Mouse (Mus musculus): ENCODE measurements around the gene Parva. TPM values are rescaled to one million over a fixed set of nuclear protein-coding genes. Genes with fewer than 3 reads are reported as not detected.
A peak's percentile ranks its signal among the peaks of the same experiment; 100 is the strongest.

The Parva gene
- polyA plus RNA-seq, 1 experiment from 2014 or later, result 47.2 TPM

DNA sequence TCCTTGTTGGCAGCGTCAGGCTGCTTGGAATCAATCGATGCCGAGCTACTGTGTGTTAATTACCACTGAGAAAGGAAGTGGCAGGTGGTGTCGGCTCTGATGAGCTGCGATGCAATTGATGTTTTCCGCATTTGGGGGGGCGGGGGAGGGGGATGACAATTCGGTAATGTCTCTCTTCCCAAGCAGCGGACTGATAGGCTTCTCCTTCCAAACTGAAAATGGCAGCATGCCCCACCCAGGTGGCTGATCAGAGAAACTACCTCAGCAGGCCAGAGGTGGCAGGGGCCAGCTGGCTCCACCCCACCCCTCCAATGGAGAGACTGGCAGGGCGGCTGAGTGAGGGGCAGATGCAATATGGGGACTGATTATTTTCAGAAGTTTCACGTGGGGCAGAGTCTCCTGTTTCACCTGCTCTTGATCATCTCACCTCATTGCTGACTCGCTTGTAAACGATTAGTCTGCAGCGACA is 11.2 kb upstream of the Parva start:
- DNase-seq (ENCODE audit: low spot score) (peak; percentile 43), ATAC-seq (ENCODE audit: low FRiP score) (no peak)
- Histone ChIP-seq H3K4me3 (ENCODE audit: low read depth, low read length) (no peak overlapping the region), H3K4me2 (replicated peaks; ENCODE audit: low read depth, low read length) (peak overlapping the region; percentile 8; the same call in 1 of the 2 replicates), H3K27me3 (ENCODE audit: control insufficient read depth, insufficient read depth, low read length) (no peaks in the 10 kb centered on the region), H3K9ac (ENCODE audit: low read depth, low read length) (no peak overlapping the region), H3K36me3 (ENCODE audit: control insufficient read depth, insufficient read depth, low read length) (no peaks in the 10 kb centered on the region), H3K4me1 (replicated peaks; ENCODE audit: control insufficient read depth, insufficient read depth, low read length) (peaks cover 7% of the 10 kb centered on the region), H3K9me3 (ENCODE audit: control insufficient read depth, low read length) (no peaks in the 10 kb centered on the region), H3K27ac (ENCODE audit: low read depth, low read length) (no peak overlapping the region)
- WGBS, result 20% methylated on average over 14 of the region's 14 CpGs

DNA sequence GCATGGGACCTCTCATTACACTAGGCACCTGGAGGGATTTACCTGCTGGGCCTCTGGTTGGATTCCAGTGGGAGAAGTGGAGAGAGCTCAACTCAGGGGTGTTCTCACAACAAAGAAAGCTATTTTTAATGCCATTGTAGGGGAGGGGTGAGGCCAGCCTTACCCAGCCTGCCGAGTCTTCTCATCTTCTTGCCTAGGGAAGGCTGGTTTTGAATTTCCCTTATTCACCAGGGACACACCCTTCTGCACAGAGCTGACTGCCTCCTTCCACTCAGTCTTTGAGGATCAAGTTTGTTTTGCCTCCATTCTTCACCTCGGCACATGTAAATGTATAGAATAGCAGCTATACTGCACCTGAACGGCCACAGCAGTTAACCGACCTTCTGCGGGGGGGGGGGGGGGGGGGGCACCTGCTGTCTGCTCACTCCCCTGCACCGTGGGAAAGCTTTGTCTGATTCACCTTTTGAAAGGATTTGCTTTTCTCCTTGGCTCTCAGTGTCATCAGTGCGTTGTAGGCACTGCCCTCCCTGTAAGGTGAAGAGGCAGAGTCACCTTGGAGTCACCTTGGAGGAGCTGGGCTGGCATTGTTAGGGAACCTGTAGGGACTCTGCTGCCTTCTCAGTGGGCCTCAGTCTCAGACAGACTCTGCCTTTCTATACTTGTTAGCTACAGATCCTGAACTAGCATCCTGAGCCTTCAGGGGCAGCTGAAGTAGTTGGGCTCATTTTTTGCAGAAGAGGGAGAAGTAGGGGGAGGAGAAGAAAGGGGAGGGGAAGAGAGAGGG is 10.4 kb upstream of the Parva start:
- Histone ChIP-seq H3K9ac (ENCODE audit: low read depth, low read length) (no peak overlapping the region), H3K4me2 (replicated peaks; ENCODE audit: low read depth, low read length) (peak overlapping the region; percentile 8; the same call in 1 of the 2 replicates)

DNA sequence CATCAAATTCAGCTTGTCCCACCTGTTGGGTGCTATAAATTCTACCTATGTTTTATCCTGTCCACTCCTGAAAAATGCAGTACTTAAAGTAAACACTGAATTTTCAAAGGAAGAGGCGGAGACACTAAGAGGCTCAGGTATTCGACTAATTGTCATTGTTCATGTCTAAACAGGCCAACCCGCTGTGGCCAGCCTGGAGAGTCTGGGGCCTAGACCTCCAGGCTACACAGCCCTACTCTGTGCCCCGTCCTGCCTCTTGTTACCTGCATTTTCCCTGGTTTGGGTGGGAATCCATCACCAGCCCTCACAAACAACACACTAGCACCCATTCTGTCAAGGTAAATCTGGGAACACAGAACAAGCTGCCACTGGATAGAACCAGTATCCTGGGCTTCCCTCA is 9.7 kb upstream of the Parva start:
- no peaks in the 10 kb centered on the region for H3K27me3 ChIP-seq (ENCODE audit: control insufficient read depth, insufficient read depth, low read length)
- no peak overlapping the region for H3K4me2 ChIP-seq (replicated peaks; ENCODE audit: low read depth, low read length)
- no peak for ATAC-seq (ENCODE audit: low FRiP score)
- 77% methylated on average over 4 of the region's 4 CpGs for whole genome bisulfite sequencing
- no peak overlapping the region for H3K9ac ChIP-seq (ENCODE audit: low read depth, low read length)
- peaks cover 7% of the 10 kb centered on the region for H3K4me1 ChIP-seq (replicated peaks; ENCODE audit: control insufficient read depth, insufficient read depth, low read length)
- H3K27ac ChIP-seq (ENCODE audit: low read depth, low read length), result no peak overlapping the region
- DNase-seq (ENCODE audit: low spot score), result no peak
- no peaks in the 10 kb centered on the region for H3K36me3 ChIP-seq (ENCODE audit: control insufficient read depth, insufficient read depth, low read length)
- no peak overlapping the region for H3K4me3 ChIP-seq (ENCODE audit: low read depth, low read length)
- H3K9me3 ChIP-seq (ENCODE audit: control insufficient read depth, low read length), result no peaks in the 10 kb centered on the region

More for the DNA sequence above, 10.4 kb upstream of the Parva start:
- H3K9me3 ChIP-seq (ENCODE audit: control insufficient read depth, low read length), result no peaks in the 10 kb centered on the region
- ATAC-seq (ENCODE audit: low FRiP score) (no peak), DNase-seq (ENCODE audit: low spot score) (no peak)
- H3K4me3 ChIP-seq (ENCODE audit: low read depth, low read length), result no peak overlapping the region
- no peaks in the 10 kb centered on the region for H3K27me3 ChIP-seq (ENCODE audit: control insufficient read depth, insufficient read depth, low read length)
- H3K4me1 ChIP-seq (replicated peaks; ENCODE audit: control insufficient read depth, insufficient read depth, low read length), result peaks cover 7% of the 10 kb centered on the region
- H3K36me3 ChIP-seq (ENCODE audit: control insufficient read depth, insufficient read depth, low read length), result no peaks in the 10 kb centered on the region
- WGBS, result 20% methylated on average over 6 of the region's 7 CpGs
- no peak overlapping the region for H3K27ac ChIP-seq (ENCODE audit: low read depth, low read length)

GRCm38 (mm10) chr7:112423438-112423837 is 3.9 kb upstream of the Parva start:
- no peak for ATAC-seq (ENCODE audit: low FRiP score)
- no peak for DNase-seq (ENCODE audit: low spot score)
- Histone ChIP-seq H3K4me2 (replicated peaks; ENCODE audit: low read depth, low read length) (no peak overlapping the region), H3K9me3 (ENCODE audit: control insufficient read depth, low read length) (no peaks in the 10 kb centered on the region), H3K27me3 (ENCODE audit: control insufficient read depth, insufficient read depth, low read length) (no peaks in the 10 kb centered on the region), H3K9ac (ENCODE audit: low read depth, low read length) (no peak overlapping the region), H3K4me3 (ENCODE audit: low read depth, low read length) (no peak overlapping the region), H3K4me1 (replicated peaks; ENCODE audit: control insufficient read depth, insufficient read depth, low read length) (0 out of 2 replicates have a peak, but pooled peaks cover 2% of the 10 kb centered on the region), H3K36me3 (ENCODE audit: control insufficient read depth, insufficient read depth, low read length) (no peaks in the 10 kb centered on the region), H3K27ac (ENCODE audit: low read depth, low read length) (no peak overlapping the region)
- WGBS, result 88% methylated on average over 4 of the region's 4 CpGs

GRCm38 (mm10) chr7:112426811-112427210 is 494 bp upstream of the Parva start:
- Histone ChIP-seq H3K36me3 (ENCODE audit: control insufficient read depth, insufficient read depth, low read length) (no peaks in the 10 kb centered on the region), H3K9me3 (ENCODE audit: control insufficient read depth, low read length) (no peaks in the 10 kb centered on the region), H3K4me3 (ENCODE audit: low read depth, low read length) (no peak overlapping the region), H3K27ac (ENCODE audit: low read depth, low read length) (no peak overlapping the region), H3K9ac (ENCODE audit: low read depth, low read length) (no peak overlapping the region), H3K27me3 (ENCODE audit: control insufficient read depth, insufficient read depth, low read length) (no peaks in the 10 kb centered on the region), H3K4me1 (replicated peaks; ENCODE audit: control insufficient read depth, insufficient read depth, low read length) (0 out of 2 replicates have a peak, but pooled peaks cover 2% of the 10 kb centered on the region), H3K4me2 (replicated peaks; ENCODE audit: low read depth, low read length) (no peak overlapping the region)
- ATAC-seq (ENCODE audit: low FRiP score) (no peak), DNase-seq (ENCODE audit: low spot score) (no peak)
- 55% methylated on average over 5 of the region's 5 CpGs for WGBS

- peak; percentile 79 for DNase-seq (ENCODE audit: low spot score)
- Histone ChIP-seq H3K4me3 (ENCODE audit: low read depth, low read length) (peak overlapping the region; percentile 75), H3K27me3 (ENCODE audit: control insufficient read depth, insufficient read depth, low read length) (no peaks in the 10 kb centered on the region), H3K9me3 (ENCODE audit: control insufficient read depth, low read length) (no peaks in the 10 kb centered on the region), H3K36me3 (ENCODE audit: control insufficient read depth, insufficient read depth, low read length) (no peaks in the 10 kb centered on the region), H3K4me1 (replicated peaks; ENCODE audit: control insufficient read depth, insufficient read depth, low read length) (0 out of 2 replicates have a peak, but pooled peaks cover 2% of the 10 kb centered on the region), H3K27ac (ENCODE audit: low read depth, low read length) (peak overlapping the region; percentile 84), H3K9ac (ENCODE audit: low read depth, low read length) (peak overlapping the region; percentile 88), H3K4me2 (replicated peaks; ENCODE audit: low read depth, low read length) (peak overlapping the region; percentile 83)
- 1% methylated on average over 22 of the region's 22 CpGs for WGBS
- ATAC-seq (ENCODE audit: low FRiP score), result peak; percentile 89
Measured at GRCm38 (mm10) chr7:112428158-112428535, 842 bp downstream of the Parva start.

DNA sequence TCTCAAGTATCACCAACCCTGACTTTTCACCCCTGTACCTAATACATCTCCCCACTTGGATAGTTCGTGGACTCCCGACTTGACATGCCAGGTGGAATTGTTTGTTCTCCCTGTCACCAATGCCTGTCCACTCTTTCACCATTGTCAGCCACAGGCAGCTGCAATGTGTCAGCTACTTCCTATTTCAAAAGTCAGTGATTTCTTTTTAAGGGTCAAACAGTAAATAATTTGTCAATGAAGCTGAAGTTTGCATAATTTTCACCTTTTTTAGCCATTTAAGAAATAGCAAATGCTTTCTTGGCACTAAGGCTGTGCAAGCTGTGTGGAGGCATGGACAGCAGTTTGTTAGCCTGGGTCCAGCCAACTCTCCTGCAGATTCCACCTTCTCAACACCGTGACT is 12.5 kb downstream of the Parva start:
- 69% methylated on average over 3 of the region's 3 CpGs for WGBS
- H3K27me3 ChIP-seq (ENCODE audit: control insufficient read depth, insufficient read depth, low read length), result no peaks in the 10 kb centered on the region
- no peak overlapping the region for H3K9ac ChIP-seq (ENCODE audit: low read depth, low read length)
- H3K27ac ChIP-seq (ENCODE audit: low read depth, low read length), result no peak overlapping the region
- no peak overlapping the region for H3K4me3 ChIP-seq (ENCODE audit: low read depth, low read length)
- H3K4me2 ChIP-seq (replicated peaks; ENCODE audit: low read depth, low read length), result no peak overlapping the region
- peaks cover 5% of the 10 kb centered on the region for H3K4me1 ChIP-seq (replicated peaks; ENCODE audit: control insufficient read depth, insufficient read depth, low read length)
- ATAC-seq (ENCODE audit: low FRiP score) (no peak), DNase-seq (ENCODE audit: low spot score) (no peak)
- H3K36me3 ChIP-seq (ENCODE audit: control insufficient read depth, insufficient read depth, low read length), result no peaks in the 10 kb centered on the region
- H3K9me3 ChIP-seq (ENCODE audit: control insufficient read depth, low read length), result peaks cover 3% of the 10 kb centered on the region; the same call in 1 of the 2 replicates

- Histone ChIP-seq H3K27ac (ENCODE audit: low read depth, low read length) (peak overlapping the region; percentile 67), H3K4me3 (ENCODE audit: low read depth, low read length) (no peak overlapping the region), H3K27me3 (ENCODE audit: control insufficient read depth, insufficient read depth, low read length) (no peaks in the 10 kb centered on the region), H3K36me3 (ENCODE audit: control insufficient read depth, insufficient read depth, low read length) (no peaks in the 10 kb centered on the region), H3K9ac (ENCODE audit: low read depth, low read length) (no peak overlapping the region), H3K4me1 (replicated peaks; ENCODE audit: control insufficient read depth, insufficient read depth, low read length) (peaks cover 5% of the 10 kb centered on the region), H3K9me3 (ENCODE audit: control insufficient read depth, low read length) (no peaks in the 10 kb centered on the region), H3K4me2 (replicated peaks; ENCODE audit: low read depth, low read length) (peak overlapping the region; percentile 15; the same call in 1 of the 2 replicates)
- DNase-seq (ENCODE audit: low spot score) (peak; percentile 28), ATAC-seq (ENCODE audit: low FRiP score) (peak; percentile 51)
- 31% methylated on average over 12 of the region's 12 CpGs for WGBS
Measured at GRCm38 (mm10) chr7:112444152-112444984, 17.1 kb downstream of the Parva start.
